Mouse (Mus musculus): ENCODE results near the gene Pum3. TPM values are rescaled to one million over a fixed set of nuclear protein-coding genes. Genes with fewer than 3 reads are reported as not detected.

Gene Pum3
- polyA plus RNA-seq, 1 experiment from 2014 or later, result 87.0 TPM

GRCm38 (mm10) chr19:27363891-27364290 lies 65.7 kb downstream of the Pum3 start:
- Histone ChIP-seq H3K4me2 (peak overlapping the region; percentile 56), H3K36me3 (ENCODE audit: insufficient read depth) (no peaks in the 10 kb centered on the region), H3K4me3 (ENCODE audit: low read depth, low read length) (no peak overlapping the region), H3K27me3 (ENCODE audit: insufficient read depth, low read length) (no peaks in the 10 kb centered on the region), H3K4me1 (ENCODE audit: insufficient read depth) (peaks cover 6% of the 10 kb centered on the region; the same call in 1 of the 2 replicates), H3K9ac (no peak overlapping the region; the same call in 1 of the 2 replicates), H3K27ac (ENCODE audit: low read depth) (no peak overlapping the region), H3K9me3 (ENCODE audit: low read depth, low read length) (no peaks in the 10 kb centered on the region)
- no peak for ATAC-seq (ENCODE audit: insufficient read depth)
- 33% methylated on average over 4 of the region's 4 CpGs for WGBS
- peak; percentile 12 for DNase-seq
- no peak for TF ChIP-seq CTCF (IDR thresholded peaks at IDR 0.05; ENCODE audit: low read depth)

GRCm38 (mm10) chr19:27360381-27360780 lies 69.2 kb downstream of the Pum3 start:
- TF ChIP-seq CTCF (IDR thresholded peaks at IDR 0.05; ENCODE audit: low read depth), result no peak
- H3K4me2 ChIP-seq, result no peak overlapping the region

GRCm38 (mm10) chr19:27351700-27352099 lies 77.9 kb downstream of the Pum3 start:
- H3K27me3 ChIP-seq (ENCODE audit: insufficient read depth, low read length), result no peaks in the 10 kb centered on the region
- DNase-seq, result peak; percentile 51
- no peak overlapping the region for H3K9ac ChIP-seq
- WGBS, result 30% methylated on average over 6 of the region's 6 CpGs
- H3K27ac ChIP-seq (ENCODE audit: low read depth), result no peak overlapping the region
- H3K4me3 ChIP-seq (ENCODE audit: low read depth, low read length), result no peak overlapping the region
- no peaks in the 10 kb centered on the region for H3K4me1 ChIP-seq (ENCODE audit: insufficient read depth)
- no peaks in the 10 kb centered on the region for H3K36me3 ChIP-seq (ENCODE audit: insufficient read depth)
- no peak overlapping the region for H3K4me2 ChIP-seq
- no peak for ATAC-seq (ENCODE audit: insufficient read depth)
- H3K9me3 ChIP-seq (ENCODE audit: low read depth, low read length), result no peaks in the 10 kb centered on the region
- TF ChIP-seq CTCF (IDR thresholded peaks at IDR 0.05; ENCODE audit: low read depth), result no peak

More at GRCm38 (mm10) chr19:27360381-27360780, 69.2 kb downstream of the Pum3 start:
- Histone ChIP-seq H3K9me3 (ENCODE audit: low read depth, low read length) (no peaks in the 10 kb centered on the region), H3K27ac (ENCODE audit: low read depth) (no peak overlapping the region), H3K9ac (no peak overlapping the region), H3K27me3 (ENCODE audit: insufficient read depth, low read length) (no peaks in the 10 kb centered on the region), H3K4me1 (ENCODE audit: insufficient read depth) (peaks cover 6% of the 10 kb centered on the region; the same call in 1 of the 2 replicates), H3K4me3 (ENCODE audit: low read depth, low read length) (no peak overlapping the region), H3K36me3 (ENCODE audit: insufficient read depth) (no peaks in the 10 kb centered on the region)
- DNase-seq (no peak), ATAC-seq (ENCODE audit: insufficient read depth) (no peak)

GRCm38 (mm10) chr19:27346501-27346900 lies 83.1 kb downstream of the Pum3 start:
- H3K27ac ChIP-seq (ENCODE audit: low read depth), result no peak overlapping the region
- WGBS, result 48% methylated on average over 1 of the region's 1 CpGs
- DNase-seq (peak; percentile 61), ATAC-seq (ENCODE audit: insufficient read depth) (no peak)
- H3K36me3 ChIP-seq (ENCODE audit: insufficient read depth), result no peaks in the 10 kb centered on the region
- no peak overlapping the region for H3K4me3 ChIP-seq (ENCODE audit: low read depth, low read length)
- no peak overlapping the region for H3K9ac ChIP-seq
- no peaks in the 10 kb centered on the region for H3K4me1 ChIP-seq (ENCODE audit: insufficient read depth)
- H3K9me3 ChIP-seq (ENCODE audit: low read depth, low read length), result no peaks in the 10 kb centered on the region; the same call in 1 of the 2 replicates
- no peak overlapping the region for H3K4me2 ChIP-seq
- no peaks in the 10 kb centered on the region for H3K27me3 ChIP-seq (ENCODE audit: insufficient read depth, low read length)
- TF ChIP-seq CTCF (IDR thresholded peaks at IDR 0.05; ENCODE audit: low read depth), result no peak

Other genes with a start within 250 kb of the Pum3 start
- gene Vldlr, start 213.3 kb downstream of the Pum3 start, polyA plus RNA-seq (2014; fragmentation: Nextera tagmentation; extraction: Ambion mirVana), result 18.5 and 20.0 TPM in 2 replicates
- not detected in 2 replicates for gene Kcnv2, start 107.2 kb downstream of the Pum3 start, polyA plus RNA-seq (2014; fragmentation: Nextera tagmentation; extraction: Ambion mirVana)